Mouse (Mus musculus): Measurements from ENCODE around the gene Lingo1. TPM values are rescaled to one million over a fixed set of nuclear protein-coding genes. Genes with fewer than 3 reads are reported as not detected.

Lingo1 gene
- total and polyA plus RNA-seq, 3 experiments, result not detected

- Histone ChIP-seq H3K4me2 (ENCODE audit: insufficient read depth, low read depth, poor library complexity, severe bottlenecking) (no peak overlapping the region), H3K79me2 (replicated peaks; ENCODE audit: control insufficient read depth, extremely low read depth, insufficient read depth, poor library complexity, severe bottlenecking) (no peaks in the 10 kb centered on the region), H3K9me3 (replicated peaks; ENCODE audit: low read length) (no peaks in the 10 kb centered on the region), H3K27ac (ENCODE audit: insufficient read depth, low read depth) (no peak overlapping the region), H3K36me3 (replicated peaks in 1 of 2; ENCODE audit: control insufficient read depth in 1 of 2, insufficient read depth in 1 of 2, low read length in 1 of 2) (no peaks in the 10 kb centered on the region), H3K27me3 (replicated peaks) (peaks cover 13% of the 10 kb centered on the region), H3K4me1 (ENCODE audit: control insufficient read depth in 1 of 2, insufficient read depth in 2 of 2) (no peaks in the 10 kb centered on the region), H3K9ac (ENCODE audit: insufficient read depth, low read depth) (no peak overlapping the region), H3K4me3 (replicated peaks in 1 of 3; ENCODE audit: low read depth in 2 of 3, low read length in 2 of 3, poor library complexity in 1 of 3) (no peak overlapping the region)
- no peak for DNase-seq (ENCODE audit: extremely low read depth)
- TF ChIP-seq MAX (IDR thresholded peaks at IDR 0.05; ENCODE audit: low read length) (no peak), NRF1 (IDR thresholded peaks at IDR 0.05; ENCODE audit: low read depth, low read length) (no peak), SIN3A (IDR thresholded peaks at IDR 0.05; ENCODE audit: low read length) (no peak), RAD21 (IDR thresholded peaks at IDR 0.05; ENCODE audit: low read depth, low read length) (no peak), CHD1 (IDR thresholded peaks at IDR 0.05; ENCODE audit: low read depth, low read length) (no peak), MYC (IDR thresholded peaks at IDR 0.05; ENCODE audit: low read depth, low read length) (no peak), SMC3 (IDR thresholded peaks at IDR 0.05; ENCODE audit: low read depth, low read length) (no peak), CTCF (conservative IDR thresholded peaks at IDR 0.05 in 1 of 2, IDR thresholded peaks at IDR 0.05 in 1 of 2; ENCODE audit: low read depth in 2 of 2, low read length in 2 of 2) (no peak)
- dilution Hi-C loops (cut with MboI; ENCODE audit: extremely low pct_ligation_motif_present, extremely low pct_unique_long_range_greater_than_20kb, low sequenced_read_pairs) (no loop called here), in situ Hi-C loops (cut with MboI; ENCODE audit: low pct_ligation_motif_present, low pct_unique_long_range_greater_than_20kb, low sequenced_read_pairs) (no loop called here)
These were observed 223.5 kb downstream of the Lingo1 start for GRCm38 (mm10) chr9:56572534-56573479.

Other genes with a start within 250 kb of the Lingo1 start
- gene Odf3l1, start 68.2 kb upstream of the Lingo1 start, total RNA-seq (2012; rRNA removed), result not detected in 2 replicates
- not detected in 2 replicates for gene Odf3l1, start 68.2 kb upstream of the Lingo1 start, total RNA-seq (2014; rRNA removed)
- gene Odf3l1, start 68.2 kb upstream of the Lingo1 start, polyA plus RNA-seq (2012; ENCODE audit: insufficient read length, low read depth), result not detected in 2 replicates
- gene Cspg4, start 68.6 kb upstream of the Lingo1 start, total RNA-seq (2012; rRNA removed), result 0.04 and 0.08 TPM in 2 replicates
- gene Cspg4, start 68.6 kb upstream of the Lingo1 start, total RNA-seq (2014; rRNA removed), result 0.08 TPM in 1 of 2 replicates, not detected in the other
- gene Cspg4, start 68.6 kb upstream of the Lingo1 start, polyA plus RNA-seq (2012; ENCODE audit: insufficient read length, low read depth), result 0.06 TPM in 1 of 2 replicates, not detected in the other
- gene Snx33, start 131.9 kb upstream of the Lingo1 start, total RNA-seq (2012; rRNA removed), result 2.6 and 3.2 TPM in 2 replicates
- 1.4 and 1.7 TPM in 2 replicates for gene Snx33, start 131.9 kb upstream of the Lingo1 start, total RNA-seq (2014; rRNA removed)
- gene Snx33, start 131.9 kb upstream of the Lingo1 start, polyA plus RNA-seq (2012; ENCODE audit: insufficient read length, low read depth), result 2.2 and 2.6 TPM in 2 replicates
- gene Imp3, start 141.0 kb upstream of the Lingo1 start, total RNA-seq (2012; rRNA removed), result 196 and 197 TPM in 2 replicates
- gene Imp3, start 141.0 kb upstream of the Lingo1 start, total RNA-seq (2014; rRNA removed), result 134 and 165 TPM in 2 replicates
- 134 and 154 TPM in 2 replicates for gene Imp3, start 141.0 kb upstream of the Lingo1 start, polyA plus RNA-seq (2012; ENCODE audit: insufficient read length, low read depth)
- 21.2 and 22.3 TPM in 2 replicates for gene Snupn, start 154.4 kb upstream of the Lingo1 start, total RNA-seq (2012; rRNA removed)
- gene Snupn, start 154.4 kb upstream of the Lingo1 start, total RNA-seq (2014; rRNA removed), result 25.1 and 27.3 TPM in 2 replicates
- gene Snupn, start 154.4 kb upstream of the Lingo1 start, polyA plus RNA-seq (2012; ENCODE audit: insufficient read length, low read depth), result 18.3 and 21.8 TPM in 2 replicates
- gene Ptpn9, start 198.5 kb upstream of the Lingo1 start, total RNA-seq (2012; rRNA removed), result 10.4 and 11.3 TPM in 2 replicates
- 10.4 and 10.9 TPM in 2 replicates for gene Ptpn9, start 198.5 kb upstream of the Lingo1 start, total RNA-seq (2014; rRNA removed)
- gene Ptpn9, start 198.5 kb upstream of the Lingo1 start, polyA plus RNA-seq (2012; ENCODE audit: insufficient read length, low read depth), result 17.7 and 21.3 TPM in 2 replicates